Mouse (Mus musculus) kidney, adult 2 months (tissue): Measurements from ENCODE around the gene Ube2n.

Experiments
- CTCF ChIP-seq: fragments of 200-500 bp; conservative IDR thresholded peaks from 2 replicates; pipeline ENCODE4 v1.5.1; 2011; ENCODE audit warnings: low read depth, mild to moderate bottlenecking, control low read depth, low read length, moderate library complexity, mixed read lengths; ENCODE audit not compliant: insufficient read depth, insufficient read length
- POLR2A ChIP-seq: fragments of 200-500 bp; IDR thresholded peaks from one replicate; pipeline ENCODE4 v1.6.1; 2011; ENCODE audit warnings: low read depth, low read length, control low read depth

DNA sequence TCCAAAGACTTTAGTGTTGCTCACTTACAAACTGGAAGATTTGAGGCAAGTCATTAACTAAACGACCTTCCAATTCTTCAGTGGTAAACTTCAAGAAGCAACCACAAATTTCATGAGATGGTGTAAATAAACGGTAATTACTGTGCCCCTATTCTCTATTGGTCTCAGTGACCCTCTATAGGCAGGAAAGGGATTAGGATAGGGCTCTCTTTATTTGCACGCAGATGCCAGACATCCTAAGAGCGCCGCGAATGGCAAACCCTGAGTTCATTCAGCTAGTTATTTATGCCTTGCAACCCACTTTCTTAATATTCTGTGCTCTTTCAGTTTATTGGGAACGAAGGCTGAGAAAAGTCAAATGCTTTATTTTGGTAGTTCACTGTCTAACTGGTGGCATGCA, 13.9 kb upstream of the Ube2n start:
- TF ChIP-seq CTCF, result no peak
- TF ChIP-seq POLR2A, result no peak
